Mouse (Mus musculus) CD4-positive, CD25-positive, alpha-beta regulatory T cell, adult 4 months (primary cell): ENCODE results near the gene Fam118b. TPM values are rescaled to one million over a fixed set of nuclear protein-coding genes. Genes with fewer than 3 reads are reported as not detected.

Experiments used
- ATAC-seq: one replicate; pipeline ENCODE4 v1.8.0; 2017
- polyA plus RNA-seq, 2 experiments: library from polyadenylated mRNA; unstranded; fragments of 100-300 nt; shearing (Covaris generic); gene quantifications; one replicate each; pipeline ENCODE4 v1.2.1; 2017

Gene Fam118b
- polyA plus RNA-seq, 2 experiments from 2014 or later, result 53.5 to 68.9 TPM

- no peak for ATAC-seq
These were observed 73.6 kb downstream of the Fam118b start for GRCm38 (mm10) chr9:35194048-35194447.

DNA sequence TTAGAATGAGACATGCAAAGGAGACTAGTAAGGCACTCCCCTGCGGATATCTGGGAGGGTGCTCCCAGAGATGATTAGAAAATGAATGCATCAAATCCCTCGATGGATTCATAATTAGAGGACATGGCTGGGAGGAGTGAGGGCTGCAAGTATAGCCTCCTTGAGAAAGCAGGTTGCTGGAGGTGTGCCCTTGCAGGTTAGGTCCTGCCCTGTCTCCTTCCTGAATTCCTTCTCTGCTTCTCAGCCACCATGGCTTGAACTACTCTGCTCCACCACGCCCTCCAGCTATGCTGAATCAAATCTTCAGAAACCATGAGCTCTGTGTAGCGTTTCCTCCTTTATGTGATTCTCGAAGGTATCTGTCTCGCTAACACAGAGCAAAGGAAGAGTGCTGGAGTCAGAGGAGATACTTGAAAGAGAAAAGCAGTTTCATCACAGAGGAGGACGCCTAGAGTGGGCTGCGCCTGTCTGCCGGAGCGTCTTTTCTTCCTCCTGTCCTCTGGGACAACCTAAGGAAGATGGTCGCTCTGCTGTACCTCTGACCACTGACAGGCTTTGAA, 74.5 kb downstream of the Fam118b start:
- ATAC-seq, result no peak

DNA sequence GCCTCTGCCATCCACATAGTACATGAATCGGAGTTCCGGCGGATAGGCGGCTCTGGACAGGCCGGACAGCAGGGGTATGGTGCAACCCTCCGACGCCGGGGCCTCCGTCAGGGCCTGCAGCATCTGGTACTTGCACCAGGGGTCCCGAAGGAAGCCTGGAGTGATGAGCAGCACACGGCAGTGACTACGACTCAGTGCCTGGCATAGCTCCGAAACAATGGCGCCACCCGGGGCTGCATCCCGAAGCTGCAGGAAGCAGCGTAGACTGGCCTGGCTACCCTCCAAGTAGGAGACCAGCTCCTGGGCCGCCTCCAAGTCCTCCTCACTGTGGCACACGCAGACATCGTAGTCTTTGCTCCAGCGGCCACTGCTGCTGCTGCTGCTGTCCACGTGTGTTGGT, 78.9 kb downstream of the Fam118b start:
- no peak for ATAC-seq

DNA sequence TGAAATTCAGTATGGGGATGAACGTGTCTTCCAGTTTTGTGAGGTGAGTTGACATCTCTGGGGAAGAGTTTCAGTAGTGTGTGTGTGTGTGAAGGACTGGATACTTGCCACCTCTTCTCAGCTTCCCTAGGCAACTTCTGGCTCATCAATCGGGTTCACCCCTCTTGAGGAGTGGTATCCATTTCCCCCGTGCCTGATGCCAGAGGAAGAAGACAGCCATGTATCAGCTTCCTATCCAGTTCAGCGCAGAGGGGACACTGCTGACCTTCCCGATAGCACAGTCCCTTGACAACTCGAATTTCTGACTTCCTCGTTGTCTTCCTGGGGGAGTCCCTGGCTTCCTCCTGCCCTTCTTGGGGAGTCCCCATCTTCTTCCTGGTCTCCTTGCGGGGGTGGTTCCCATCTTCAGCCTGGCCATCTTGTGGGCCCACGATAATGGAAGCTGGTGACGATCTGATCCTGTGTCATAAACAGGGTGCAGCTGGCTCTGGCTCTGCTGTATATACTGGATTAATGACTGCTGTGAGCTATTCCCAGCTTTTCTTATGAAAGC, 80.2 kb downstream of the Fam118b start:
- no peak for ATAC-seq

DNA sequence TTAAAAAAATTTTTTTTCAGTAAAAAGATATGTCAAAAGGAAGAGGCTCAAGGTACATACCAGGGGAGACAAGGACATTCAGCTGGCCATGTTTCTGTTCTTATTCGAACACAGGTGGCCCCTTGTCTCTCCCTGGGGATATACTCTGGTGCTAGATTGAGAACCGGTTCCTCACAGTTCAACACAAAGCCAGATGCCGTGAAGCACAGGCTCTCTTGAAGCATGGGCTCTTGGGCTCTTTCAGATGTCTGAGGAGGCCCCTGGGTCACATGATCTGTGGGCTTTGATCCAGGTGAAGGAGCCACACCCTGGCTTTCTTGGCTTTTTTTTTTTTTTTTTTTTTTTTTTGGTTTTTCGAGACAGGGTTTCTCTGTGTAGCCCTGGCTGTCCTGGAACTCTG, 81.2 kb downstream of the Fam118b start:
- no peak for ATAC-seq

GRCm38 (mm10) chr9:35183359-35183758, 84.2 kb downstream of the Fam118b start:
- ATAC-seq, result no peak

- no peak for ATAC-seq
These were observed 84.8 kb downstream of the Fam118b start for GRCm38 (mm10) chr9:35182832-35183231.

GRCm38 (mm10) chr9:35176124-35176659, 91.4 kb downstream of the Fam118b start:
- ATAC-seq, result no peak

- peak; percentile 99 for ATAC-seq
These were observed 92.1 kb downstream of the Fam118b start, which contains the start of gene Dcps for GRCm38 (mm10) chr9:35175251-35176123. Gene Dcps (minus strand): TSS chr9:35176061.

GRCm38 (mm10) chr9:35173331-35173730, 94.3 kb downstream of the Fam118b start:
- no peak for ATAC-seq

- no peak for ATAC-seq
These were observed 97.5 kb downstream of the Fam118b start for GRCm38 (mm10) chr9:35170071-35170470.

Other genes starting within 250 kb of the Fam118b start
- gene St3gal4, start 148.5 kb downstream of the Fam118b start, polyA plus RNA-seq, result 10 to 100 TPM; 16.8 to 22.5 TPM
- gene Dcps, start 91.7 kb downstream of the Fam118b start, polyA plus RNA-seq, result 10 to 100 TPM; 70.6 to 90.4 TPM
- 100 to 1,000 TPM in 1 of 2 experiments, 10 to 100 TPM in 1; 90.5 to 119 TPM for gene Srpr, start 67.6 kb downstream of the Fam118b start, polyA plus RNA-seq
- gene Tirap, start 67.5 kb downstream of the Fam118b start, polyA plus RNA-seq, result 1 to 10 TPM; 4.1 to 7.2 TPM
- 10 to 100 TPM; 26.3 to 55.3 TPM for gene Foxred1, start 56.8 kb downstream of the Fam118b start, polyA plus RNA-seq
- gene Rpusd4, start 60 bp upstream of the Fam118b start, polyA plus RNA-seq, result 10 to 100 TPM; 38.3 to 60.7 TPM
- gene Cdon, start 153.3 kb upstream of the Fam118b start, polyA plus RNA-seq, result 1 to 10 TPM; 2.7 to 4.1 TPM